Mouse (Mus musculus): ENCODE data around the gene Adgrg6. TPM values are rescaled to one million over a fixed set of nuclear protein-coding genes. Genes with fewer than 3 reads are reported as not detected.

The Adgrg6 gene
- polyA plus RNA-seq, 1 experiment from 2014 or later = 6.2 TPM

DNA sequence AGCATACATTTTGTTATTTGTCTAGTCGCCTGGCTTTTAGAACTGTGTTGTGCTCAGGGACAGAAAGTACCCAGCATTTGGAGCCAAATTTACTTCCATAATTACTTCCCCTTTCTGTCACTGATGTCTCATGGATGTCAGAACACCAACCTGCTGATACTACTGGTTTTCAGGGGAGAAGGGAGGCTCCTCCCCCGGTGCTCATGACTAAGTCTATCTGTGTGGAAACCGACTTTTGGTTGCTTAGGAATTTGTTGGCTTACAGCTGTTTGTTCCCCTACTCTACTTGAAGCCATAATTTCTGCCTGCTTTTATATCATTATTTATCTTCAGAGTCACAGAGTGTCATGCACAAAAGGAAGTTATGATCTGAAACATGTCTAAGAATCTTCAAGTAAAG lies 14.4 kb downstream of the Adgrg6 start:
- H3K4me1 ChIP-seq = no peaks in the 10 kb centered on the region
- no peak overlapping the region for H3K4me2 ChIP-seq
- H3K27me3 ChIP-seq = no peaks in the 10 kb centered on the region
- no peaks in the 10 kb centered on the region for H3K36me3 ChIP-seq
- no peak overlapping the region for H3K4me3 ChIP-seq
- H3K9ac ChIP-seq = no peak overlapping the region
- no peak for ATAC-seq (ENCODE audit: insufficient number of reproducible peaks, insufficient read depth, low FRiP score, low TSS enrichment, low read depth)
- H3K9me3 ChIP-seq = no peaks in the 10 kb centered on the region
- H3K27ac ChIP-seq = no peak overlapping the region
- 88% methylated on average over 3 of the region's 3 CpGs for WGBS

DNA sequence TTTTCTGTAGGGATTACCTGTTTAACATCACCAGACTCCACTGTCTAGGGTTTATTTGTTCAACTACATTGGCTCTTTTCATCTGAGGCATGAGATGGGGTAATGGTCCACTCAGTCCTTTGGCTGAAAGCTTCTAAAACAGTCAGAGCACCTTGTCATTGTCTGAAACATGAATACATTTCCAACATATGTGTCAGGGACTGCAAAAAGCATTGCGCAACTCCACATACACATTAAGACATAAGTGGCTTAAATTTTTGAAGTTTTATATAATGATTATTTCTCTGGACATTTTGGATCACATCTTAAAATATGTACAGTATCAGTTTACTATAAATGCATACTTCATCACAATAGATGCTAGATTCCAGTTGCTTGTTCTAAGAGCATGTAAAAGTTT lies 14.8 kb downstream of the Adgrg6 start:
- no peaks in the 10 kb centered on the region for H3K36me3 ChIP-seq
- H3K4me3 ChIP-seq = no peak overlapping the region
- H3K4me1 ChIP-seq = no peaks in the 10 kb centered on the region
- H3K9ac ChIP-seq = no peak overlapping the region
- no peak overlapping the region for H3K27ac ChIP-seq
- WGBS = 98% methylated on average over 1 of the region's 1 CpGs
- H3K9me3 ChIP-seq = no peaks in the 10 kb centered on the region
- H3K4me2 ChIP-seq = no peak overlapping the region
- no peak for ATAC-seq (ENCODE audit: insufficient number of reproducible peaks, insufficient read depth, low FRiP score, low TSS enrichment, low read depth)
- H3K27me3 ChIP-seq = no peaks in the 10 kb centered on the region

DNA sequence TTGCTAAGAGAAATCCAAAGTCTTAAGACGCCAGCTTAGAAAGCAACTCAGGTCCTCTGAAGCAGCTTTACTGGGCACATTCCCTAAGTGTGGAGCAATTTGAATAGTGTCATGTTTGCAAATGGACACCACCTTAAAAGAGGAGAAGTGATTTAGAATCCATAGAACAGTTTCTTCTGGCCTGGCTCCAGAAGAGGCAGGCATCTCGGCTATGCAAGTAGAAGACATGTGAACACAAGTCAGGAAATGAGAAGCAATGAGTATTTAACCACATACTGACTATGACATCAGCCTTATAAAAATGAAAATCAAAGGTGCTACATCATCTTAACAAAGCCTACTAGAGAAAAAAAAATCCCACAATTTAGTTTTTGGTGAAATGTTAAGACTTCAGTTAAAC lies 17.7 kb downstream of the Adgrg6 start:
- H3K4me2 ChIP-seq = no peak overlapping the region
- H3K27ac ChIP-seq = no peak overlapping the region
- H3K27me3 ChIP-seq = no peaks in the 10 kb centered on the region
- no peak for ATAC-seq (ENCODE audit: insufficient number of reproducible peaks, insufficient read depth, low FRiP score, low TSS enrichment, low read depth)
- H3K4me3 ChIP-seq = no peak overlapping the region
- no peak overlapping the region for H3K9ac ChIP-seq
- WGBS = 72% methylated on average over 2 of the region's 2 CpGs
- H3K36me3 ChIP-seq = no peaks in the 10 kb centered on the region
- H3K4me1 ChIP-seq = no peaks in the 10 kb centered on the region
- H3K9me3 ChIP-seq = no peaks in the 10 kb centered on the region

DNA sequence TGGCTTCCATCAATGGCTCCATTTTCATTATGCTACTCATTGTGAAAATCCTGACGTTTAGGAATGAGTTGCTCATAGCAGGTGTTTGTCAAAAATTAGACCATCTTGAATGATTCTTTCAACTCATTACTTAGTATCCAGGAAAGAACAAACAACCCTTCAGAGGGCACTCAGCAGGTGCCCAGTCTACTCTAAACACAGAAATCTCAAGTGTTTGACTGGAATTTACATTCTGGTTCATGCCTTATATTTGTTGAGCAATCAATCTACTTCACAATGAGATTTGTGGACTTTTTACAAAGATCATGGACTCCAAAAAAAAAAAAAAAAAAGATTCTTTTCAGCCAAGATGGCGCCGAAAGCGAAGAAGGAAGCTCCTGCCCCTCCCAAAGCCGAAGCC lies 22.7 kb downstream of the Adgrg6 start:
- Histone ChIP-seq H3K9ac (no peak overlapping the region), H3K27ac (no peak overlapping the region), H3K27me3 (no peaks in the 10 kb centered on the region), H3K36me3 (no peaks in the 10 kb centered on the region), H3K4me1 (0 out of 2 replicates have a peak, but pooled peaks cover 4% of the 10 kb centered on the region), H3K9me3 (no peaks in the 10 kb centered on the region), H3K4me3 (no peak overlapping the region), H3K4me2 (no peak overlapping the region)
- no peak for ATAC-seq (ENCODE audit: insufficient number of reproducible peaks, insufficient read depth, low FRiP score, low TSS enrichment, low read depth)
- WGBS = 93% methylated on average over 5 of the region's 5 CpGs

DNA sequence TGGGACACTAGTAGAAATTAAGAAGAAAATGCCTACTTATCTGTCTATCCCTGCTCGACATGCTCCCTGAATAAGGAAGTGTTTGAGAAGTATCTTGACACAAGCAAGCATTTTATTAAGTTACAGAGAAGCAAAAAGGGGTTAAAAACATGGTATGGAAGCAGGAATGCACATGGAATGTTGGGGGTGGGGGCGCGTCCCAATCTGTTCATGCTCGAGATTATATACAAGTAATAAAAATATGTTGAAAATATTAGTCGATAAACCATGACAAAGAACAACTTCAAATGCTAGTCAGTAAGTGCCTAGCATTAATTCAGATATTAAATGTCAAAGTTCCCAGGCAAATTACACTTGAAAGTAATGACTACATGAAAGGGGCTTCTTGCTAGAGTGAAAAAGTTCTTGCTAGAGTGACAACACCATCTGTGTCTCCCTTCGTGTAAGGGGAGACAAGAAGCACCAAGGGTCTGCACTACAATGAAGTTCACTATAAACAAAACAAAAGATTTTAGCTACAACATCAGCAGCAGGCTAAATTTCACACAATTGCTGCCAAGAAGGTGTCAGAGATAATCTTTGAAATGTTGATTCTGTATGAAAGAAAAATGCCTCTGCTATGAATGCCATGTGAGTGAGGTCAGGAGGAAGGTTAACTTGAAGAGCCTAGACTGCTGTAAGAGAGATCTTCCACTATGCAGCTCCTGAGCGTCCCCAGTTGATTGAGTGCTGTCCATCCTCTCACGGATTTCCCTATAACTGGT lies 24.4 kb downstream of the Adgrg6 start:
- Histone ChIP-seq H3K9me3 (no peaks in the 10 kb centered on the region), H3K36me3 (no peaks in the 10 kb centered on the region), H3K27me3 (no peaks in the 10 kb centered on the region), H3K4me3 (no peak overlapping the region), H3K4me1 (0 out of 2 replicates have a peak, but pooled peaks cover 4% of the 10 kb centered on the region), H3K9ac (no peak overlapping the region), H3K27ac (no peak overlapping the region), H3K4me2 (no peak overlapping the region)
- 44% methylated on average over 8 of the region's 8 CpGs for WGBS
- ATAC-seq (ENCODE audit: insufficient number of reproducible peaks, insufficient read depth, low FRiP score, low TSS enrichment, low read depth) = no peak

DNA sequence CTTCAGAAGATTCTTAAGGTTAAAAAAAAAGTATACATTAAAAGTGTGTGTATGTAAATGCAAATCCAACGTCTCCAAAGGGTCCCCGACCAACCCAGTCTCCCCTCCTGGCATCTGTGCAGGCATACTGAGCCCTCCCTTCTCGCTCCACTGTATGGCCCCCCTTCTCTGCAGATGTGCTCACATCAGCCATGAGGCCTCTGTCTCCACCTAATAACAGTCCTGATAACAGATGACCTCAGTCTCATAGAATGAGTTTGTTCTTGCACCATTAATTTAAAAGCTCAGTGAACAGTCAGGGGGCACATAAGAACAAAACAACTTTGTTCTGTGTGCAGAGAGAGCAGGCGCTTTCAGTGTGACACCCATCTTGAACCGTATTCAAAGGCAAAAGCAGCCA lies 27.6 kb downstream of the Adgrg6 start:
- no peaks in the 10 kb centered on the region for H3K9me3 ChIP-seq
- no peaks in the 10 kb centered on the region for H3K27me3 ChIP-seq
- H3K4me1 ChIP-seq = 0 out of 2 replicates have a peak, but pooled peaks cover 4% of the 10 kb centered on the region
- no peak overlapping the region for H3K4me3 ChIP-seq
- no peak overlapping the region for H3K4me2 ChIP-seq
- no peak for ATAC-seq (ENCODE audit: insufficient number of reproducible peaks, insufficient read depth, low FRiP score, low TSS enrichment, low read depth)
- WGBS = 63% methylated on average over 5 of the region's 5 CpGs
- H3K9ac ChIP-seq = no peak overlapping the region
- H3K36me3 ChIP-seq = no peaks in the 10 kb centered on the region
- no peak overlapping the region for H3K27ac ChIP-seq

DNA sequence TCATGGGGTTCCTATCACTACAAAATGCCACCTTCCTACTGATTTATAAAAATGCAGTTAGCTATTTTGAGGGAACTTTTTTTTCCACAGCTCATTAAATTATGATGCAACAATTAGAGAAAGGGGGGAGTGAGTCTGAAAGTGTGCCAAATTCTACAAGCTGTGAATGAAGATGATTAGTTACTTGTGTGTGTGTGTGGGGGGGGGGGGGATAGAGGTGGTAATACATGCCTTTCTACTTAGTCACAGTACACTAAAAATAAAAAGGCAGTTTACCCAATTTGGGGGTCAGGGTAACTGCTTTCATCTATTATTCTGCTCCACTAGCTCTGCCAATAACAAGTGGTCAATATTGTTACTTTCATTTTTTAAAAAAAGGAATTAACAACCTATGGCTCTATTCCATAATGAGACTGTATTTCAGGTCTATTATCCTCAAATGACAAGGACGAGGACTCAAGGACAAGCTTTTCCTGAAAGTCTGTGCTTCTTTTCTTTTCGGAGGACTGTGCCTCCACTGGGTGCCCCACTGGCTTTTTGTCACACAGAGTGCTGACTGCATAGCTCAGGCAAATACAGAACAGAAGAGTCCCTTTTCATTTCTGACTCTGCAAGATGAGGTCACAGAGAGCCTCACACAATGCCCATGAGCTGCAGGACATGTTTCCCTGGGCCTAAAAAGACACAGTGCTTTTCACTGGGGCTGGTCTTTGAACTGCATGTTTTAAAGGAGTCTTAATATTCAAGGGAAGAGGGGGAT lies 33.4 kb downstream of the Adgrg6 start:
- Histone ChIP-seq H3K9me3 (no peaks in the 10 kb centered on the region), H3K36me3 (no peaks in the 10 kb centered on the region), H3K4me2 (no peak overlapping the region), H3K27ac (no peak overlapping the region), H3K4me3 (no peak overlapping the region), H3K27me3 (no peaks in the 10 kb centered on the region), H3K9ac (no peak overlapping the region), H3K4me1 (no peaks in the 10 kb centered on the region)
- no peak for ATAC-seq (ENCODE audit: insufficient number of reproducible peaks, insufficient read depth, low FRiP score, low TSS enrichment, low read depth)
- WGBS = 40% methylated on average over 2 of the region's 2 CpGs

DNA sequence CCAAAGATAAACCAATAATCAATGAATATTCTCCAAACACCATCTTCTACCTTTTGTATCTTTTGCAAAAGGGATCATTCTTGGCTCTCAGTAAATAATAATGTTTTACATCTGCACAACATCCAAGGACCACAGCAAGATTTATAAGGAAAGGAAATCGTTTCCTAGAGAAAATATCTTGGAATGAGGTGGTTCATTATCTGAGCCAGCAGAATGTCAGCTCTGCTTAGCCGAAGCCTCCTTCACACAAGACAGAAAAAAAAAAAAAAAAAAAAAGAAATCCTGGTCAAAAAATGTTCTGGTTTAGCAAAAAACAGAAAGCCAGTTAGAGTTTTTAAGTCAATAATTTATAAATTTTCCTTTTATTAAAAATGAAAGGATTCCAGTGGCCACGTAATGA lies 34.3 kb downstream of the Adgrg6 start:
- Histone ChIP-seq H3K27ac (no peak overlapping the region), H3K36me3 (no peaks in the 10 kb centered on the region), H3K27me3 (no peaks in the 10 kb centered on the region), H3K4me1 (no peaks in the 10 kb centered on the region), H3K9ac (no peak overlapping the region), H3K9me3 (no peaks in the 10 kb centered on the region), H3K4me2 (no peak overlapping the region), H3K4me3 (no peak overlapping the region)
- no peak for ATAC-seq (ENCODE audit: insufficient number of reproducible peaks, insufficient read depth, low FRiP score, low TSS enrichment, low read depth)
- WGBS = 59% methylated on average over 3 of the region's 3 CpGs

DNA sequence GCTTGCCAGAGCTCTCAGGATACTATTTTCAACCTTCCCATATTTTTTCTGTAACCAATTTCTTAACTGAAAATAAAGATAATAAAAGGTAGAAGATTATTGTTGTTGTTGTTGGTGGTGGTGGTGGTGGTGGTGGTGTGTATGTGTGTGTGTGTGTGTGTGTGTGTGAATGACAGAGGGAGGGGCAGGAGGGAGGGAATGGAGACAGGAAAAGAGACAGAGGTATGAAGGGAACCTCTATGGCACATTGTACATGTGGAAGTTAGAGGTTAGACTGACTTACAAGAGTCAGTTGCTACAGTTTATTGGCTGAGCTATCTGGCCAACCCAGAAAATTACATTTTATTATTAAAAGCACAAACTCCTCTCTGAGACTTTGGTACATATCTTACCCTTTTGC lies 49.8 kb downstream of the Adgrg6 start:
- H3K27ac ChIP-seq = no peak overlapping the region
- no peaks in the 10 kb centered on the region for H3K4me1 ChIP-seq
- H3K4me3 ChIP-seq = no peak overlapping the region
- no peaks in the 10 kb centered on the region for H3K36me3 ChIP-seq
- no peak overlapping the region for H3K9ac ChIP-seq
- H3K9me3 ChIP-seq = no peaks in the 10 kb centered on the region
- H3K4me2 ChIP-seq = no peak overlapping the region
- no peak for ATAC-seq (ENCODE audit: insufficient number of reproducible peaks, insufficient read depth, low FRiP score, low TSS enrichment, low read depth)
- H3K27me3 ChIP-seq = no peaks in the 10 kb centered on the region

DNA sequence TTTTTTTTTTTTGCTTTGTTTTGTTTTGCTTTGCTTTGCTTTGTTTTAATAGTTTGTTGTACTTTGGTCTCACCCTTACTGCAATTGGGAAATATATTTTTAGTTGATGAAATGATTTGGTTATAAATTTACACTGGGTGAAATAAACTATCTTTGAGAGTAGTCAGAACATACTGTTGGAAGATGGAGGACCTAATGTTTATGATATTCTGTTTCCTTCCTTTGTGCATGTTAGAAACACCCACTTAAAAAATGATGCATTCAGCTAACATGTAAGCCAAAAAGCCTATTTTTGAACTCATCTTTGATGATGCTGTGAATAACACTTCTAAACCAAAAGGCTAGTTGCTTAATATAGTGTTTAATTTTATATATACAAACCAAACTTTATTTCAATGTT lies 50.3 kb downstream of the Adgrg6 start:
- no peaks in the 10 kb centered on the region for H3K36me3 ChIP-seq
- H3K9ac ChIP-seq = no peak overlapping the region
- H3K4me1 ChIP-seq = no peaks in the 10 kb centered on the region
- H3K4me2 ChIP-seq = no peak overlapping the region
- no peak overlapping the region for H3K27ac ChIP-seq
- no peaks in the 10 kb centered on the region for H3K27me3 ChIP-seq
- ATAC-seq (ENCODE audit: insufficient number of reproducible peaks, insufficient read depth, low FRiP score, low TSS enrichment, low read depth) = no peak
- no peaks in the 10 kb centered on the region for H3K9me3 ChIP-seq
- no peak overlapping the region for H3K4me3 ChIP-seq

DNA sequence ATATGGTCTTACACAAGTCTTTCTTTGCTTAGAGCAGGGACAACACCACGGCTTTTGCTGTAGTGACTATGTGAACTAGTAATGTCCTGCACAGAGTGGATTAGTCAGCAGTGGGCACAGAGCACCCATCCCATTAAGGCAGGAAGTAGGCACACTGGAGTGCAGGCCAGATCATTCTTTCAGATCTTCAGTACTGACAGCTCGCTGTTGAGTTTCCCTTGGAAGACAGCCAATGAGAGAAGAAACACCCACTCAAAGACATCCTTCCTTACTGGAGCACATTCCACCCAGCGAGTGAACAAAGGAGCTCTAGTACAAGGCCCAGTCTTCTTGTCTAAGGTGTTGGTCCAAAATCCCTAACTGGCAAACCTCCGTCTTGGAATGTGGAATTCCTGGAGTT lies 53.6 kb downstream of the Adgrg6 start:
- WGBS = 84% methylated on average over 4 of the region's 4 CpGs
- Histone ChIP-seq H3K9me3 (no peaks in the 10 kb centered on the region), H3K36me3 (no peaks in the 10 kb centered on the region), H3K27me3 (no peaks in the 10 kb centered on the region), H3K4me1 (no peaks in the 10 kb centered on the region), H3K4me3 (no peak overlapping the region), H3K9ac (no peak overlapping the region), H3K27ac (no peak overlapping the region), H3K4me2 (no peak overlapping the region)
- ATAC-seq (ENCODE audit: insufficient number of reproducible peaks, insufficient read depth, low FRiP score, low TSS enrichment, low read depth) = no peak

DNA sequence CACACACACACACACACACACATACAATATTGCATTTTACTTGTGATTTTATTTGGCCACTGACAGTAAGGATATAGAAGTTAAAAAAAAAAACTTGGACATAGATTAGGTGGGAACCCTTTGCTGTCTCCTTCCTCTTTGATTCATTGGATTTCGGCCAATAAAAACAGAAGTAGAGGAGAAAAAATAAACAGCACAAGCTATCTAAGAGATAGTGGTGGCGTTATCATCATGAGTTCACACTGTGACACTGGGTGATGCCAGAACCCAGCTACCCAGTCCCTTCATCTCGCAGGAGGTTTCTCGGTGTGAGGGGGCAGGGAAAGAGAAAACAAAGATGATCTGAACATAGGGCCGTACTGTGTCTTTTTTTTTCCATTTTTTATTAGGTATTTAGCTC lies 62.2 kb downstream of the Adgrg6 start:
- no peak for ATAC-seq (ENCODE audit: insufficient number of reproducible peaks, insufficient read depth, low FRiP score, low TSS enrichment, low read depth)
- H3K4me2 ChIP-seq = no peak overlapping the region
- H3K4me3 ChIP-seq = no peak overlapping the region
- 86% methylated on average over 5 of the region's 5 CpGs for WGBS
- no peaks in the 10 kb centered on the region for H3K9me3 ChIP-seq
- H3K36me3 ChIP-seq = no peaks in the 10 kb centered on the region
- H3K4me1 ChIP-seq = no peaks in the 10 kb centered on the region
- H3K27me3 ChIP-seq = no peaks in the 10 kb centered on the region
- no peak overlapping the region for H3K9ac ChIP-seq
- H3K27ac ChIP-seq = no peak overlapping the region
